Mouse (Mus musculus) T-helper 2 cell (primary cell): ENCODE measurements around the gene Gm904.
"Not testable (repeated sequence)": the region's sequence is repeated elsewhere in the genome, so short reads cannot be mapped to it uniquely, and the experiment has no call there.

Experiments
- in situ Hi-C: fragments of 300-600 bp; cut with MboI, MseI; formaldehyde crosslinking; loops from one replicate; pipeline ENCODE4 v1.15.1; 2025; ENCODE audit warnings: high pct_unique_total_duplicates

Gene Gm904

GRCm38 (mm10) chr13:50642928-50643327 lies at the start of gene Gm904:
Gene Gm904 (plus strand): TSS chr13:50643228.
- in situ Hi-C loops, result not testable (repeated sequence)

GRCm38 (mm10) chr13:50648771-50649170 lies 5.7 kb downstream of the Gm904 start:
- in situ Hi-C loops, result not testable (repeated sequence)
